Mouse (Mus musculus): Measurements from ENCODE around the gene Ercc6l2. TPM values are rescaled to one million over a fixed set of nuclear protein-coding genes. Genes with fewer than 3 reads are reported as not detected.

Gene Ercc6l2
- total and polyA plus RNA-seq, 3 experiments: 2.1 to 9.8 (median 8.1) TPM

GRCm38 (mm10) chr13:63910141-63910804 lies 95.2 kb downstream of the Ercc6l2 start:
- H3K79me2 ChIP-seq (replicated peaks; ENCODE audit: control insufficient read depth, insufficient read depth, low read length): no peaks in the 10 kb centered on the region
- 66% methylated on average over 5 of the region's 5 CpGs for WGBS
- TF ChIP-seq CTCF (IDR thresholded peaks at IDR 0.05): no peak
- no peak for TF ChIP-seq POLR2A (IDR thresholded peaks at IDR 0.05; ENCODE audit: insufficient read depth, low read depth, low read length)
- TF ChIP-seq EP300 (IDR thresholded peaks at IDR 0.05; ENCODE audit: insufficient read depth, low read depth, low read length): no peak
- intact Hi-C loops (cut with DNase I): no loop called here
- DNase-seq: no peak
- H3K27ac ChIP-seq: no peak overlapping the region
- no peaks in the 10 kb centered on the region for H3K36me3 ChIP-seq (ENCODE audit: control insufficient read depth, insufficient read depth, low read length)
- no peaks in the 10 kb centered on the region for H3K27me3 ChIP-seq (ENCODE audit: control insufficient read depth, insufficient read depth, low read length)
- peaks cover 1% of the 10 kb centered on the region; the same call in 1 of the 2 replicates for H3K4me1 ChIP-seq (ENCODE audit: control insufficient read depth, insufficient read depth, low read length)
- H3K9ac ChIP-seq (ENCODE audit: low read depth, low read length): no peak overlapping the region
- no peak overlapping the region for H3K4me3 ChIP-seq

GRCm38 (mm10) chr13:63911617-63912016 lies 96.6 kb downstream of the Ercc6l2 start:
- Histone ChIP-seq H3K79me2 (replicated peaks; ENCODE audit: control insufficient read depth, insufficient read depth, low read length) (no peaks in the 10 kb centered on the region), H3K4me3 (no peak overlapping the region), H3K4me1 (ENCODE audit: control insufficient read depth, insufficient read depth, low read length) (peaks cover 1% of the 10 kb centered on the region; the same call in 1 of the 2 replicates), H3K27me3 (ENCODE audit: control insufficient read depth, insufficient read depth, low read length) (no peaks in the 10 kb centered on the region), H3K36me3 (ENCODE audit: control insufficient read depth, insufficient read depth, low read length) (no peaks in the 10 kb centered on the region), H3K9ac (ENCODE audit: low read depth, low read length) (no peak overlapping the region), H3K27ac (no peak overlapping the region)
- WGBS: 76% methylated on average over 3 of the region's 3 CpGs
- intact Hi-C loops (cut with DNase I): no loop called here
- TF ChIP-seq EP300 (IDR thresholded peaks at IDR 0.05; ENCODE audit: insufficient read depth, low read depth, low read length): no peak
- no peak for DNase-seq

GRCm38 (mm10) chr13:63913136-63913535 lies 98.1 kb downstream of the Ercc6l2 start:
- WGBS: 89% methylated on average over 6 of the region's 6 CpGs
- Histone ChIP-seq H3K79me2 (replicated peaks; ENCODE audit: control insufficient read depth, insufficient read depth, low read length) (no peaks in the 10 kb centered on the region), H3K27me3 (ENCODE audit: control insufficient read depth, insufficient read depth, low read length) (no peaks in the 10 kb centered on the region), H3K4me3 (no peak overlapping the region), H3K27ac (no peak overlapping the region), H3K9ac (ENCODE audit: low read depth, low read length) (no peak overlapping the region), H3K36me3 (ENCODE audit: control insufficient read depth, insufficient read depth, low read length) (no peaks in the 10 kb centered on the region), H3K4me1 (ENCODE audit: control insufficient read depth, insufficient read depth, low read length) (no peaks in the 10 kb centered on the region; the same call in 1 of the 2 replicates)
- no peak for DNase-seq
- TF ChIP-seq EP300 (IDR thresholded peaks at IDR 0.05; ENCODE audit: insufficient read depth, low read depth, low read length) (no peak), POLR2A (IDR thresholded peaks at IDR 0.05; ENCODE audit: insufficient read depth, low read depth, low read length) (no peak), CTCF (IDR thresholded peaks at IDR 0.05) (no peak)
- intact Hi-C loops (cut with DNase I): no loop called here

GRCm38 (mm10) chr13:63915176-63915575 lies 100.1 kb downstream of the Ercc6l2 start:
- H3K36me3 ChIP-seq (ENCODE audit: control insufficient read depth, insufficient read depth, low read length): no peaks in the 10 kb centered on the region
- H3K9ac ChIP-seq (ENCODE audit: low read depth, low read length): no peak overlapping the region
- DNase-seq: no peak
- WGBS: 65% methylated on average over 3 of the region's 3 CpGs
- H3K79me2 ChIP-seq (replicated peaks; ENCODE audit: control insufficient read depth, insufficient read depth, low read length): no peaks in the 10 kb centered on the region
- TF ChIP-seq CTCF (IDR thresholded peaks at IDR 0.05) (no peak), EP300 (IDR thresholded peaks at IDR 0.05; ENCODE audit: insufficient read depth, low read depth, low read length) (no peak), POLR2A (IDR thresholded peaks at IDR 0.05; ENCODE audit: insufficient read depth, low read depth, low read length) (no peak)
- no peak overlapping the region for H3K27ac ChIP-seq
- intact Hi-C loops (cut with DNase I): no loop called here
- H3K4me3 ChIP-seq: no peak overlapping the region
- H3K4me1 ChIP-seq (ENCODE audit: control insufficient read depth, insufficient read depth, low read length): no peaks in the 10 kb centered on the region; the same call in 1 of the 2 replicates
- no peaks in the 10 kb centered on the region for H3K27me3 ChIP-seq (ENCODE audit: control insufficient read depth, insufficient read depth, low read length)

GRCm38 (mm10) chr13:63915684-63916083 lies 100.6 kb downstream of the Ercc6l2 start:
- H3K79me2 ChIP-seq (replicated peaks; ENCODE audit: control insufficient read depth, insufficient read depth, low read length): no peaks in the 10 kb centered on the region
- H3K9ac ChIP-seq (ENCODE audit: low read depth, low read length): no peak overlapping the region
- H3K27ac ChIP-seq: no peak overlapping the region
- intact Hi-C loops (cut with DNase I): no loop called here
- no peak for DNase-seq
- TF ChIP-seq CTCF (IDR thresholded peaks at IDR 0.05): no peak
- TF ChIP-seq POLR2A (IDR thresholded peaks at IDR 0.05; ENCODE audit: insufficient read depth, low read depth, low read length): no peak
- no peak for TF ChIP-seq EP300 (IDR thresholded peaks at IDR 0.05; ENCODE audit: insufficient read depth, low read depth, low read length)
- 81% methylated on average over 1 of the region's 1 CpGs for WGBS
- H3K4me1 ChIP-seq (ENCODE audit: control insufficient read depth, insufficient read depth, low read length): no peaks in the 10 kb centered on the region; the same call in 1 of the 2 replicates
- no peak overlapping the region for H3K4me3 ChIP-seq
- no peaks in the 10 kb centered on the region for H3K36me3 ChIP-seq (ENCODE audit: control insufficient read depth, insufficient read depth, low read length)
- H3K27me3 ChIP-seq (ENCODE audit: control insufficient read depth, insufficient read depth, low read length): no peaks in the 10 kb centered on the region

- TF ChIP-seq CTCF (IDR thresholded peaks at IDR 0.05) (no peak), POLR2A (IDR thresholded peaks at IDR 0.05; ENCODE audit: insufficient read depth, low read depth, low read length) (no peak), EP300 (IDR thresholded peaks at IDR 0.05; ENCODE audit: insufficient read depth, low read depth, low read length) (no peak)
- Histone ChIP-seq H3K27me3 (ENCODE audit: control insufficient read depth, insufficient read depth, low read length) (no peaks in the 10 kb centered on the region), H3K79me2 (replicated peaks; ENCODE audit: control insufficient read depth, insufficient read depth, low read length) (no peaks in the 10 kb centered on the region), H3K27ac (no peak overlapping the region), H3K36me3 (ENCODE audit: control insufficient read depth, insufficient read depth, low read length) (no peaks in the 10 kb centered on the region), H3K9ac (ENCODE audit: low read depth, low read length) (no peak overlapping the region), H3K4me3 (no peak overlapping the region), H3K4me1 (ENCODE audit: control insufficient read depth, insufficient read depth, low read length) (no peaks in the 10 kb centered on the region; the same call in 1 of the 2 replicates)
- DNase-seq: no peak
- intact Hi-C loops (cut with DNase I): no loop called here
- WGBS: 79% methylated on average over 8 of the region's 8 CpGs
Observed at GRCm38 (mm10) chr13:63916568-63916967, 101.5 kb downstream of the Ercc6l2 start.
